Mouse (Mus musculus): ENCODE results near the gene Ksr1. TPM values are rescaled to one million over a fixed set of nuclear protein-coding genes. Genes with fewer than 3 reads are reported as not detected.

Gene Ksr1
- polyA plus RNA-seq, 1 experiment from 2014 or later, result 3.3 TPM

GRCm38 (mm10) chr11:79152696-79153095 lies 6.5 kb upstream of the Ksr1 start:
- Histone ChIP-seq H3K4me3 (ENCODE audit: low read depth, low read length) (no peak overlapping the region), H3K27me3 (ENCODE audit: control insufficient read depth, insufficient read depth, low read length) (no peaks in the 10 kb centered on the region), H3K4me2 (no peak overlapping the region), H3K9me3 (ENCODE audit: control insufficient read depth, low read length) (no peaks in the 10 kb centered on the region), H3K9ac (ENCODE audit: low read length) (no peak overlapping the region), H3K4me1 (ENCODE audit: control insufficient read depth, insufficient read depth, low read length) (no peaks in the 10 kb centered on the region), H3K36me3 (ENCODE audit: control insufficient read depth, insufficient read depth, low read length) (no peaks in the 10 kb centered on the region), H3K27ac (ENCODE audit: low read depth, low read length) (no peak overlapping the region)
- no peak for ATAC-seq (ENCODE audit: low FRiP score)
- 75% methylated on average over 5 of the region's 5 CpGs for WGBS
- no peak for DNase-seq (ENCODE audit: low spot score, missing footprints)

GRCm38 (mm10) chr11:79151874-79152273 lies 5.7 kb upstream of the Ksr1 start:
- WGBS, result 78% methylated on average over 7 of the region's 7 CpGs
- Histone ChIP-seq H3K27ac (ENCODE audit: low read depth, low read length) (no peak overlapping the region), H3K9ac (ENCODE audit: low read length) (no peak overlapping the region), H3K9me3 (ENCODE audit: control insufficient read depth, low read length) (no peaks in the 10 kb centered on the region), H3K4me3 (ENCODE audit: low read depth, low read length) (no peak overlapping the region), H3K36me3 (ENCODE audit: control insufficient read depth, insufficient read depth, low read length) (no peaks in the 10 kb centered on the region), H3K4me2 (no peak overlapping the region), H3K4me1 (ENCODE audit: control insufficient read depth, insufficient read depth, low read length) (no peaks in the 10 kb centered on the region), H3K27me3 (ENCODE audit: control insufficient read depth, insufficient read depth, low read length) (no peaks in the 10 kb centered on the region)
- DNase-seq (ENCODE audit: low spot score, missing footprints), result no peak
- ATAC-seq (ENCODE audit: low FRiP score), result no peak

GRCm38 (mm10) chr11:79150301-79150700 lies 4.1 kb upstream of the Ksr1 start:
- Histone ChIP-seq H3K4me3 (ENCODE audit: low read depth, low read length) (no peak overlapping the region), H3K4me2 (no peak overlapping the region), H3K36me3 (ENCODE audit: control insufficient read depth, insufficient read depth, low read length) (no peaks in the 10 kb centered on the region), H3K4me1 (ENCODE audit: control insufficient read depth, insufficient read depth, low read length) (peaks cover 3% of the 10 kb centered on the region), H3K27ac (ENCODE audit: low read depth, low read length) (no peak overlapping the region), H3K9ac (ENCODE audit: low read length) (no peak overlapping the region), H3K27me3 (ENCODE audit: control insufficient read depth, insufficient read depth, low read length) (no peaks in the 10 kb centered on the region), H3K9me3 (ENCODE audit: control insufficient read depth, low read length) (no peaks in the 10 kb centered on the region)
- ATAC-seq (ENCODE audit: low FRiP score) (no peak), DNase-seq (ENCODE audit: low spot score, missing footprints) (peak; percentile 19)
- 74% methylated on average over 3 of the region's 3 CpGs for WGBS

- no peak overlapping the region for H3K9ac ChIP-seq (ENCODE audit: low read length)
- no peaks in the 10 kb centered on the region for H3K9me3 ChIP-seq (ENCODE audit: control insufficient read depth, low read length)
- no peak for DNase-seq (ENCODE audit: low spot score, missing footprints)
- H3K4me3 ChIP-seq (ENCODE audit: low read depth, low read length), result no peak overlapping the region
- no peak overlapping the region for H3K4me2 ChIP-seq
- no peak overlapping the region for H3K27ac ChIP-seq (ENCODE audit: low read depth, low read length)
- H3K4me1 ChIP-seq (ENCODE audit: control insufficient read depth, insufficient read depth, low read length), result peaks cover 11% of the 10 kb centered on the region
- ATAC-seq (ENCODE audit: low FRiP score), result no peak
- WGBS, result 93% methylated on average over 4 of the region's 4 CpGs
- no peaks in the 10 kb centered on the region for H3K36me3 ChIP-seq (ENCODE audit: control insufficient read depth, insufficient read depth, low read length)
- H3K27me3 ChIP-seq (ENCODE audit: control insufficient read depth, insufficient read depth, low read length), result no peaks in the 10 kb centered on the region
Measured at GRCm38 (mm10) chr11:79149295-79149694, 3.1 kb upstream of the Ksr1 start.

- Histone ChIP-seq H3K27me3 (ENCODE audit: control insufficient read depth, insufficient read depth, low read length) (no peaks in the 10 kb centered on the region), H3K9me3 (ENCODE audit: control insufficient read depth, low read length) (no peaks in the 10 kb centered on the region), H3K36me3 (ENCODE audit: control insufficient read depth, insufficient read depth, low read length) (no peaks in the 10 kb centered on the region), H3K27ac (ENCODE audit: low read depth, low read length) (no peak overlapping the region), H3K4me3 (ENCODE audit: low read depth, low read length) (no peak overlapping the region), H3K4me2 (no peak overlapping the region), H3K4me1 (ENCODE audit: control insufficient read depth, insufficient read depth, low read length) (peaks cover 13% of the 10 kb centered on the region), H3K9ac (ENCODE audit: low read length) (no peak overlapping the region)
- DNase-seq (ENCODE audit: low spot score, missing footprints) (no peak), ATAC-seq (ENCODE audit: low FRiP score) (no peak)
- WGBS, result 86% methylated on average over 4 of the region's 4 CpGs
Measured at GRCm38 (mm10) chr11:79148783-79149182, 2.6 kb upstream of the Ksr1 start.

GRCm38 (mm10) chr11:79145283-79146265 lies 633 bp downstream of the Ksr1 start:
- Histone ChIP-seq H3K27me3 (ENCODE audit: control insufficient read depth, insufficient read depth, low read length) (no peaks in the 10 kb centered on the region), H3K4me1 (ENCODE audit: control insufficient read depth, insufficient read depth, low read length) (peaks cover 13% of the 10 kb centered on the region), H3K27ac (ENCODE audit: low read depth, low read length) (peak overlapping the region; percentile 77), H3K9me3 (ENCODE audit: control insufficient read depth, low read length) (no peaks in the 10 kb centered on the region), H3K36me3 (ENCODE audit: control insufficient read depth, insufficient read depth, low read length) (no peaks in the 10 kb centered on the region), H3K4me2 (peak overlapping the region; percentile 59), H3K9ac (ENCODE audit: low read length) (peak overlapping the region; percentile 87), H3K4me3 (ENCODE audit: low read depth, low read length) (peak overlapping the region; percentile 81)
- peak; percentile 70 for ATAC-seq (ENCODE audit: low FRiP score)
- under 1% methylated on average over 52 of the region's 62 CpGs for WGBS
- DNase-seq (ENCODE audit: low spot score, missing footprints), result peak; percentile 96

- Histone ChIP-seq H3K9me3 (ENCODE audit: control insufficient read depth, low read length) (no peaks in the 10 kb centered on the region), H3K9ac (ENCODE audit: low read length) (no peak overlapping the region), H3K4me2 (peak overlapping the region; percentile 59; the same call in 1 of the 2 replicates), H3K36me3 (ENCODE audit: control insufficient read depth, insufficient read depth, low read length) (no peaks in the 10 kb centered on the region), H3K4me1 (ENCODE audit: control insufficient read depth, insufficient read depth, low read length) (peaks cover 13% of the 10 kb centered on the region), H3K4me3 (ENCODE audit: low read depth, low read length) (no peak overlapping the region; the same call in 1 of the 2 replicates), H3K27ac (ENCODE audit: low read depth, low read length) (no peak overlapping the region), H3K27me3 (ENCODE audit: control insufficient read depth, insufficient read depth, low read length) (no peaks in the 10 kb centered on the region)
- WGBS, result 96% methylated on average over 1 of the region's 1 CpGs
- ATAC-seq (ENCODE audit: low FRiP score) (no peak), DNase-seq (ENCODE audit: low spot score, missing footprints) (no peak)
Measured at GRCm38 (mm10) chr11:79144741-79145140, 1.5 kb downstream of the Ksr1 start.

- Histone ChIP-seq H3K27ac (ENCODE audit: low read depth, low read length) (no peak overlapping the region), H3K36me3 (ENCODE audit: control insufficient read depth, insufficient read depth, low read length) (no peaks in the 10 kb centered on the region), H3K4me3 (ENCODE audit: low read depth, low read length) (no peak overlapping the region), H3K4me2 (no peak overlapping the region), H3K9ac (ENCODE audit: low read length) (0 out of 2 replicates have a peak overlapping the region, but pooled peaks have one; percentile 16), H3K27me3 (ENCODE audit: control insufficient read depth, insufficient read depth, low read length) (no peaks in the 10 kb centered on the region), H3K9me3 (ENCODE audit: control insufficient read depth, low read length) (no peaks in the 10 kb centered on the region), H3K4me1 (ENCODE audit: control insufficient read depth, insufficient read depth, low read length) (peaks cover 13% of the 10 kb centered on the region)
- WGBS, result 95% methylated on average over 2 of the region's 2 CpGs
- DNase-seq (ENCODE audit: low spot score, missing footprints), result no peak
- ATAC-seq (ENCODE audit: low FRiP score), result no peak
Measured at GRCm38 (mm10) chr11:79144043-79144591, 2.1 kb downstream of the Ksr1 start.

- 91% methylated on average over 3 of the region's 3 CpGs for WGBS
- no peak for ATAC-seq (ENCODE audit: low FRiP score)
- Histone ChIP-seq H3K27ac (ENCODE audit: low read depth, low read length) (no peak overlapping the region), H3K9me3 (ENCODE audit: control insufficient read depth, low read length) (no peaks in the 10 kb centered on the region), H3K4me1 (ENCODE audit: control insufficient read depth, insufficient read depth, low read length) (peaks cover 13% of the 10 kb centered on the region), H3K4me3 (ENCODE audit: low read depth, low read length) (no peak overlapping the region), H3K9ac (ENCODE audit: low read length) (no peak overlapping the region), H3K27me3 (ENCODE audit: control insufficient read depth, insufficient read depth, low read length) (no peaks in the 10 kb centered on the region), H3K36me3 (ENCODE audit: control insufficient read depth, insufficient read depth, low read length) (no peaks in the 10 kb centered on the region), H3K4me2 (no peak overlapping the region)
- DNase-seq (ENCODE audit: low spot score, missing footprints), result no peak
Measured at GRCm38 (mm10) chr11:79143322-79143721, 2.9 kb downstream of the Ksr1 start.
